Mouse (Mus musculus) adrenal gland, postnatal 10 days (tissue): ENCODE measurements around the gene Sgce. TPM values are rescaled to one million over a fixed set of nuclear protein-coding genes. Genes with fewer than 3 reads are reported as not detected.
"Not testable (repeated sequence)": the region's sequence is repeated elsewhere in the genome, so short reads cannot be mapped to it uniquely, and the experiment has no call there.

Experiments
- DNase-seq: peaks from one replicate; pipeline ENCODE4 v3.0.0; 2021; ENCODE audit warnings: mixed read lengths
- long read RNA-seq, 2 experiments: library from polyadenylated mRNA; stranded (forward); transcript quantifications; one replicate each; pipeline ENCODE4 v2.0.0; 2021
- total RNA-seq, 2 experiments: library from RNA; stranded (reverse); gene quantifications; 2 replicates each; pipeline ENCODE4 v1.2.3; 2021

Gene Sgce
- 10 to 100 TPM; 57.3 to 65.7 TPM for total RNA-seq
- long read RNA-seq, experiment 1, transcript Sgce-202 (10 exons, 1,547 nt) = minor isoform, 9 of 80 reads
- long read RNA-seq, experiment 1, transcript Sgce-205 (11 exons, 1,696 nt) = major isoform, 41 of 80 reads
- long read RNA-seq, experiment 1, transcript Sgce-204 (12 exons, 1,776 nt) = minor isoform, 6 of 80 reads
- long read RNA-seq, experiment 1, partial matches to known transcripts = 14 of 80 reads
- long read RNA-seq, experiment 1, other reads (novel, unspliced or antisense) = 7 of 80 reads
- long read RNA-seq, experiment 2, transcript Sgce-205 (11 exons, 1,696 nt) = major isoform, 21 of 39 reads
- long read RNA-seq, experiment 2, partial matches to known transcripts = 11 of 39 reads
- long read RNA-seq, experiment 2, other reads (novel, unspliced or antisense) = 2 of 39 reads

DNA sequence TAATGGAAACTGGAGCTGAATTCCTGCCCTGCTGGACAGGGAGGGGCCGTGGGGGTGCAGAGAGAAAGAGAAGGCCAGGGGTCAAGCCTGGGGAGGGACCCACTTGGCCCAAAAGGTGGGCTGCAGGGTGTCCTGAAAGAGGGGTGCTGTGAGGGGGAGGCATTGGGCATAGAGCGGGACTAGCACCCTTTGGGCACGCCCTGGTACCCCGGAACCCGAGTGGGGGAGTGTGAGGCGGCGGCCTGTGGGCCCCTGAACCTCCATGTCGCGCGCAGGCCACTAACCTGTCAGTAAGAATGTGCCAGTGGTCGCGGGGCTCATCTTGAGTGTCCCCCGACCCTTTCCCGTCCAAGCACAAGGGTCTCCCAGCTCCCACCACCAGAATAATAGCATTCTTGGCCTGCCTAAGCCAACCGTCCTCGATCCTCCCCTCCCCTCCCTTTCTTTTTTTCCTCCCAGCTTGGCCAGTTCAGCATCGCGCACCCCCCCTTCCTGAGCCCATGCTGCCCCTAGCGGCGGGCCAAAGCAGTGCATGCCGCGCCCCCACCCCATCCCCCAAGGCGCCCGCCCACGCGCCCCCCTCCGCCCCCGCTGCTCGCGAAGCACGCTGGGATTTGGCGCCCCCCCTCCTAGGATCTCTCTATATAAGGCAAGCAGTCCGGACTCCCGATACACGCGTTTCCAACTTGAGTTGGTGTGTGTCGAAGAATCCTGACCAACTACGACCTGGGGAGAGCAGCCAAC, at the start of gene Sgce, which contains the start of gene Peg10:
Gene Sgce, minus strand, starts transcription at position 512 of the 744 bp plus-strand sequence.
Gene Peg10, plus strand, starts transcription at position 611 of the 744 bp plus-strand sequence.
- DNase-seq = peak; percentile 90

DNA sequence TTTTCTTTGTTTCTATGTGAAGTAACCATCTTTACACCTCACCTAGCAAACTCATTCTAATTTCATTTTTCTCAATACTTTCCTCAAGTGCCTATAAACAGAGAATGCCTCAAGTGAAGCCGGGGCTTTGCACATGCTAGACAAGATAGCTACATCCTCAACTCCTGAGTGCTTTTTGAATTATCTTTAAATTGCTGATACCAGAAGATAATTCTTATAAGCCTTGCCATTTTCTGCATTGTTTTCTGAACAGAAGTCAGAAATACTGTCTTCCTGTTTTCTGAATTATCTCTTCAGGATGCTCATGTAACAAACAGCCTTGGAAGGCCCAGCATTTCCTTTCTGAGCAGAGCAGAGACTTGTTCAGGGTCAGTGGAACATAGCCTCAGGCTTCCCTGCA, 49.3 kb upstream of the Sgce start:
- DNase-seq = no peak

DNA sequence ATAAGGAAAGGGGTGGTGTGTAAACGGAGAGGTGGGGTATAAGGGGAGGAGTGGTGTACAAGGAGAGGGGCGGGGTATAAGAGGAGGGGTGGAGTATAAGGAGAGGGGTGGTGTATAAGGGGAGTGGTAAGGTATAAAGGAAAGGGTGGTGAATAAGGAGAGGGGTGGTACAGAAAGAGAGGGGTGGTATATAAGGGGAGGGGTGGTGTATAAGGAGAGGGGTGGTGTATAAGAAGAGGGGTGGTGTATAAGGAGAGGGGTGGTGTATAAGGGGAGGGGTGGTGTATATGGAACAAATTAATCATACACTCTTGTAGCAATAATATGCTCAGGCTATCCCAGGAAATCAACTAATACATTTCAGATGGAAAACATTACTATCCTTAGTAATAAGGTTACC, 15.2 kb upstream of the Sgce start:
- no peak for DNase-seq

DNA sequence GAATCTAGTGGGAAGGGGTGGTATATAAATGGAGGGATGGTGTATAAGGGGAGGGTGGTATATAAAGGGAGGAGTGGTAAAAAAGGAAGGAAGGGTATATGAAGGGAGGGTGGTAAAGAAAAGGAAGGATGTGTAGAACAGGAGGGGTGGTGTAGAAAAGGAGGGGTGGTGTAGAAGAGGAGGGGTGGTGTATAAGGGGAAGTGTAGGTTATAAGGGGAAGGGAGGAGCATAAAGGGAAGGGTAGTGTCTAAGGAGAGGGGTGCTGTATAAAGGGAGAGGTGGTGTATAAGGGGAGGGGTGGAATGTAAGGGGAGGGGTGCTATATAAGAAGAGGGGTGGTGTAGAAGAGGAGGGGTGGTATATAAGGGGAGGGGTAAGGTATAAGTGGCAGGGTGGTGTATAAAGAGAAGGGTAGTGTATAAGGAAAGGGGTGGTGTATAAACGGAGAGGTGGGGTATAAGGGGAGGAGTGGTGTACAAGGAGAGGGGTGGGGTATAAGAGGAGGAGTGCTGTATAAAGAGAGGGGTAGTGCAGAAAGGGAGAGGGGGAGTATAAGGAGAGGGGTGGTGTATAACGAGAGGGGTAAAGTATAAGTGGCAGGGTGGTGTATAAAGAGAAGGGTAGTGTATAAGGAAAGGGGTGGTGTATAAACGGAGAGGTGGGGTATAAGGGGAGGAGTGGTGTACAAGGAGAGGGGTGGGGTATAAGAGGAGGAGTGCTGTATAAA, 14.6 kb upstream of the Sgce start:
- DNase-seq = not testable (repeated sequence)

DNA sequence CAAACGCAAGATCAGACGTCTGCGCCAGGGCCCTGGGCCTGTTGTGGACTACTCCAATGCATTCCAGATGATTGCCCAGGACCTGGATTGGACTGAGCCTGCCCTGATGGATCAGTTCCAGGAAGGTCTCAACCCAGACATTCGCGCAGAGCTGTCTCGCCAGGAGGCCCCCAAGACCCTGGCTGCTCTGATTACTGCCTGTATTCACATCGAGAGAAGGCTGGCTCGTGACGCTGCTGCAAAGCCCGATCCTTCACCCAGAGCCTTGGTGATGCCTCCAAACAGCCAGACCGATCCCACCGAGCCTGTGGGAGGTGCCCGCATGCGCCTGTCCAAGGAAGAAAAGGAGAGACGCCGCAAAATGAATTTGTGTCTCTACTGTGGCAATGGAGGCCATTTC, 7.9 kb upstream of the Sgce start:
- DNase-seq = no peak

DNA sequence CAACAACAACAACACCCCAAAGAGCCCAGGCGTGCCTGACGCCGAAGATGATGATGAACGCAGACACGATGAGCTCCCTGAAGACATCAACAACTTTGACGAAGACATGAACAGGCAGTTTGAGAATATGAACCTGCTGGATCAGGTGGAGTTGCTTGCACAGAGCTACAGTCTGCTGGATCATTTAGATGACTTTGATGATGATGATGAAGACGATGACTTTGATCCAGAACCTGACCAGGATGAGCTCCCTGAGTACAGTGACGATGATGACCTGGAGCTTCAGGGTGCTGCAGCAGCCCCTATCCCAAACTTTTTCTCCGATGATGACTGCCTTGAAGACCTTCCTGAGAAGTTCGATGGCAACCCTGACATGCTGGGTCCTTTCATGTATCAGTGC, 7.3 kb upstream of the Sgce start:
- DNase-seq = no peak

DNA sequence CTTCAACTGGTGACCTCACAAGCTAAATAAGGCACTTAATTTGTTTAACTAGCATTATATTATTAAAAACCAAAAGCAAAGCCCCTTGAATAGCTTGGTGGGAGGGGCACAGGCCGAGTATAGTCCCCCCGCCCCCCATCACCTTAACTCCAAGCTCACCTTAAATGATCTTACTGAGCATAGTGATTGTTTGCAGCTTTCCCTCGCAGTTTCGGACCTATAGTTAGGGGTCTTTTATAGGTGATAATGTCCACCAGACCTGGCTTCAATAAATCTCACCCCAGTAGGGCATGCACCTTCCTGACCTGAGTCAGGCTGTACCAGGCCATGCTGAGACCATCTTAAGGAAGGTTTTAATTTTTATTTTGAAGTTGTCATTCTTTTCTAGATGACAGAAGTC, 4.3 kb upstream of the Sgce start:
- DNase-seq = no peak

DNA sequence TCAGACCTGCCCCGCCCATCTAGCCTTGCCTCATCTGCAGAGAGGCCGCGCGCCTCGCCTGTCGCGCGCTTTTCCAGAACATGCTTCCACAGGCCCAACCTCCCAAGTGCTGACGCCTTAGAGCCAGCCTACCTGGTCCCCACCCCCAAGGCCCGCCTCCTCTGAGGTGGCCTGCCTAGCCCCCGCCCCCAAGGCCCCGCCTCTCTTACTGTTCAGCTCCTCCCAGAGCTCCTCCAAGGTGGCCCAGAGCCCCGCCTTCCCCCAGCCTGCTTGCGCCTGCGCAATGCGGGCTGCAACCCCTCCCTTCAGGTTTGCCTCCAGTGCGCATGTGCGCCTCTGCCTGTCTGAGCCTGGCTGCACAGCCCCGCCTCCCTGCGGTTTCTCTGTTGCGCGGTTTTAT, 2.1 kb upstream of the Sgce start:
- peak; percentile 97 for DNase-seq

DNA sequence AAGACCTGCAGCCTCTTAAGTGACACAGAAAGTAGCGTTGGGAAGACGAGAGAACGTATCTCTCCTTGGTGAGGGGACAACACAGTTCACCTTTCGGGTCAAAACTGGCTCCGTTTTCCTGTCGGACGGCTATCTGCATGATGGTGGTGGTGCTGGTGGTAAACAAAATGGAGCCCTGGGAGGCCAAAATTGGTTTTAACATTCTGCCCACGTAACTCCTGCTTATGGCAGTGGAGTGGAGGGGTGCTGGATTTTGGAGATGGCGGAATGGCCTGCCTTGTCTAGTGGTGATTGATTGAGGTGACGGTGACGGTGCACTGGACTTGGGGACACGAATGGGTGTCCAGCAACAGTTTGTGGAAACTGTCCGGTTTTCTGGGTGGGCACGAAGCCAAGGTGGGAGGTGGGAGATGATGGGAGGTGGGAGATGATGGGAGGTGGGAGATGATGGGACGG, 1.5 kb upstream of the Sgce start:
- peak; percentile 74 for DNase-seq

DNA sequence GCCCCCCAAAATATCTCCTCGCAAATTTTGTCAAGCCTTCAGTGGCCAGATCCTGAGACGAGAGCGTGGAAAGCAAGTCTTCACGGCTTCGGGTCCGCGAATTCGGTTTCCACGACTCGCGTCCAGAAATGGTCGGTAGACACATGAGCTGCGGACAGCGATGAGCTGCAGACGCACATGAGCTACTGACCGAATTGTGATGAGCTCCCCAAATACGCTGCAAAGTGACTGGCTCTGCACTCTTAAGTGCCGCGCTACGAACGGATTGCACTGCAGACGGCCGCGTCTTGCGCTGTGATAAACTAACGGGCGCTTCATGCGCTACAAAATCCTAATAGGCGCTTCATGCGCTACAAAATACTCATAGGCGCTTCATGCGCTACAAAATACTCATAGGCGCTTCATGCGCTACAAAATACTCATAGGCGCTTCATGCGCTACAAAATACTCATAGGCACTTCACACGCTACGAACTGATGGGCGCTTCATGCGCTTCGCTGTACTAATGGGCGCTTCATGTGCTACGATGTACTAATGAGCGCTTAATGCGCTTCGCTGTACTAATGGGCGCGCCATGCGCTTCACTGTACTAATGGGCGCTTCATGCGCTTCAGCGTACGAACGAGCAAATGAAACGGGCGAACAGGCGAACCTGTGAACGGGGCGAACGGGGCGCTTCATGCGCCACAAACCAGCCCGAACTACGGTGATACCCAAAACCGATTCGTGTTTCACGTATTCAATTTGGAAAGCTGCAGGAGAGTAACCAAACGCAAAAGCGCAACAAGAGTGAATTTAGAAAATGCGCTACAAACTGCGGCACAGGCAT, 884 bp upstream of the Sgce start:
- peak; percentile 41 for DNase-seq

DNA sequence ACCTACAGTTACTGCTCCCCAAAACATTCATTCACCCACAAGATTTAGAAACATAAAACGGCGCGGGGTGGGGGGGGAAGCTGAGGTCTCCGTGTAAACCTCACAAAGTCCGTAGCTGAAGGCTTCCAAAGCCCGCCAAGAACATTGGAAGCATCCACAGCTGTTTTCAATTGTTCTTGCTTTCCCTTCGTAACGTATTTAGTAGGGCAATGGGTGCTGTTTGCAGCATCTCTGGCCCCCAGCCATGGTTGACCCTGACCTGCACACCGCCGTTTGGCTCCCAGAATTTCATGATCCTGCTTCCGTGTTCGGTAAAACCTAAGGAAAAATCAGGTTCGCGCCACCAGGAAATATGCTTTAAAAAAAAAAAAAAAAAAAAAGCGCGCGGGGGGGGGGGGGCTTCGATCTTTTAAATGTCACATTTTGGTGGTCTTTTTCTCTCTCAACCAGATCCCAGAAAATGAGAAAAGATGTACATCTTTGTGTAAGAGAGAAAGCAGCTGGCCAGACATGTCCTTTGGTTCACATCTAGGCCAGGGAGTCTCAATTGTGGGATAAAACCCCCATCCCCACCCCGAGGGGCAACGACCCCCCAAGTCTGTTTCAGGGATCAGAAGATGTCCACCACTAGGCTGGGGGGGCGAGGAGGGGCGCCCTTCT, 841 bp downstream of the Sgce start:
- DNase-seq = peak; percentile 67

DNA sequence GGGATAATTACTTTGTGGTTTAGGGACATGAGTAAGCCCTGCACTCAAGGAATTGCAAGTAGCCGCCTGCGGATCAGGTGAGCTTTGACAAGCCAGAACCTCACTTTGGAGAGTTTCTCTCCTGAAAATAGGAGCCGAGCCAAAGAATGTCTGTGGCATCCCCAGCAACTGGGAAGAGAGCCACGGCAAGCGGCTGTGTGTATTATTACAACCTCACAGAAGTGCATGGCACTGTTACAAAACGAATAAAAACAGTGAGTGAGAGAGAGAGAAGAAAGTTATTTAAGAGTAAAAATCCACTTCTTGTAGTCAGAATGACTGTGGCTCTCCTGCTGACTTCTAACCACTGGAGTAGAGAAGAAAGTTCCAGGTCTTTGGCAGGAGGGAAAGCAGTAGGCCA, 6.5 kb downstream of the Sgce start:
- peak; percentile 54 for DNase-seq

DNA sequence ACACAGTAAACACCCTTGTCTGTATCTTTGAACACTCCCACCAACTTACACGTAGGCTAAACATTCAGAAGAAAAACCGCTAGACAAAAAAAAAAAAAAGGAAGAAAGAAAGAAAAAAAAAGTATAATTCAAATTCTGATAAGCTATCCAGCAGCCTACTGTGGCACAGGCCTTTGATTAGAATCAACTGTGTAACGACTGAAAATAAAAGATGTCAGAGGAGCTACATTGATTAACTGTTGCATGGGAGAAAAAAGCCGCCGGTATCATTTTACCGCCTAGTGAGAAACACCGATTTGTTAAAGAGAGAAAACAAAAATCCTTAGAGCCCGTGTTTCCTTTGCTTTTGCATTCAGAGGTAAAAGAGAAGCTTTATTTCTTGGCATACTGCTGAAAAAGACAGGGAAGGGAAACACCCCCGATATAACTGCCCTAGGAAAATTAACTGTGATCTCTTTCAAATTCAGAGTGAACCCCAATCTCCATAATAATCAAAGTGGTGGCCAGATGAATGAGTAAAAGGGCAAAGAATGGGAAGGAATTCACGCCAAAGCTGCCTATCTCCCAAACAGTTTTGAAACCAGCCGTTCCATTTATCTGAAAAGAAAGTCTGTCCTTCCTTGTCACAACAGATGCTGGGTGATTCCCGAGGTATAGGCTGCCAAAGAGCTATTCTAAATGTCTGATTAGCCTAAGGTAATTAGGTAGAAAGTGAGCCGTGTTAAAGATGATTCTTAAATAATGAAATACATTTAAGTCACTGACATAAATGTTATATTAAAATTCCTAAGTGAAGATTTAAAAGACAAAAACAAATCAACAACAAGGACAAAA, 7.3 kb downstream of the Sgce start:
- DNase-seq = no peak

DNA sequence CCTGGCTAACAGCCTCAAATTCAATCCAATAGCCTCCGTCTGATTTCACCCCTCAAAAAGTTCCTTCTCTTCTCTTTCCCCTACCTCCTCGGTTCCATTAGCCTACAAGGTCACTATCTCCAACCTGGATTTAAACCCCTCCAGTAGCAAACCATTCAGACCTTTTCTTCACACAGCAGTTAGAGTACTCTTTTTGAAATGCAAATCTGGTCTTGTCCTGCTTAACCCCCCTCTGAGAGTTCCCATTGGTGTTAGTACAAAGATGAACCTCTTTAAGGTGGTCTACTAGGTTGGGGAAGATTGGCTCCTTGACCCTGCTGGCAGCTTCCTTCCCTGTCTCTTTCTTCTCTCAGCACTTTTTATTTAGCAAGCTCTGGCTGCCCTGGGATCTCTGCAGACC, 8.3 kb downstream of the Sgce start:
- no peak for DNase-seq

DNA sequence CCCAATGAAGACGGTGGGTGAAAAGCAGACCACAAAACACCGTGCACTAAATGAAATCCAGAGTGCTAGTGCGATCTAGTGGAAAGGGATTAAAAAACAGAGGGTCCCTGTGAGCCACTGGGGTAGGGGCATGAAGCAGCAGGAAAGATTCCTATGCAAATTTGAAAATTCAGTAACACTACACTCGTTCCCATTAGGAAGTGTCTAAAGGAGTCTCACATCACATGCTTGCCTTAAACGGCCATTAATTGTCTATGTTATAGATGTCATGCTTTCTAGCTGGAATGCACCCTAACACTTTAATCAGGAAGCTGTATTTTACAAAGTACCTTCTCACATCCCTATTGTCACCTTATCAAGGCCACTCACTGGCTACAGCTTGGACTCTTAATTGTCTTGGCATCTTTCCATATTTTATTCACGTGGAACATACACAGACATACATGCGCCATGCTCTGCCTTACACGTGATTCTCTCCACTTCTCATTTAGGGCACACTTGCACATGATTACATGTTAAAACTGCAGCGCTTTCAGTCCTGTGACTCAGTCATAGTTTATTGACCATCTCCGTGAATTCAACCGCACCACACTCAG, 8.9 kb downstream of the Sgce start:
- no peak for DNase-seq

DNA sequence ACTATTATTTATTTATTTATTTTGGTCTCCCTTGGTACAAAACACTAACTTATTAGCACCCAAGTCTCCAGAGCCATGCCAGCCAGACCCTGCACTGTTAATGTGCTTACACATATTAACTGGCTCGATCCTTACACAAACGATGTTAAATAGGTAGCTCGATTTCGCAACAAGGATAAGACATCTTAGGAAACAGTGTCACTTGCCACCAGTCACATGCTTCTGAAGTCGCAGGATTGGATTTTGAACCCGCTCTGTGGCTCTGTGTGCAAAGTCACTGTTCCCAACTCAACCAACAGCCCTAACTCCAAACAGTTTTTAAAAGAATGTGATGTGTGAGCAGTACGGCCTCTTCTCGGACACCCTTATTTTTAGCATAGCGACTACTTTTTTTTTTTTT, 10.6 kb downstream of the Sgce start:
- no peak for DNase-seq

DNA sequence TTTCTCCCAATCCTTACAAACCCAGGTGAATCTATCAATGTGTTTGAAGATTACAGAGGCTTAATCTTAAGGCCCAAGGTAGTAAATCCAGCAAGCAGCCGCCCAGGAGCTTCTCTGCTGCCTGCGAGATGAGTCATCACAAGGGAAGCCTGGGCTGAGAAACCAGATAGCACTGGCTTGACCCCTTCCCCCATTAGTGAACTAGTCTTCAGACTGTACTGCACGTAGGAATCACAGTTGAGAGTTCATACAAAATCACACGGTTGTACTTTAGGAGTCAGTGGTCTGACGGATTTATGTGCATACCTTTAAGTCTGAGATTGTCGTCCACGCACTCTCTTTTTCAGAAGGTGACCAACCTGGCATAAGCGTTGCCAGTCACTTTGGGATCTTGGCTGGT, 13.8 kb downstream of the Sgce start:
- DNase-seq = no peak

DNA sequence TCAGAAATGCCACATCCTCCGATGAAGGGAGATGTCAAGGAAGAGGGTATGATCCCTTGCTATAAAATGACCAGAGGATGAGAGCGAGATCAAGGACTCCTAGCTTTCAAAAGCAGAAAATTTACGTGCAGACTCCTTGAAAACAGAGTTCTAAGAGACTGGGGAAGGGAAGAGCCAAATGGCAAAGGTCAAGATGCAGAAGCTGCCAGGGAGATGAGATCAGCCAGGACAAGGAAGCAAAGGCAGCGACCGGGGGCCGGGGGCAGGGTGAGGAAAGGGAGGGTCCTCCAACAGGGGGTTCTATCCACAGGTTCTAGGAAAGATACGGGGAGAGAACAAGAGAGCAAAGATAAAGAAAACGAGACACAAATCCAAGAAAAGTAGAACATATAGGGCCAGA, 15.3 kb downstream of the Sgce start:
- no peak for DNase-seq

DNA sequence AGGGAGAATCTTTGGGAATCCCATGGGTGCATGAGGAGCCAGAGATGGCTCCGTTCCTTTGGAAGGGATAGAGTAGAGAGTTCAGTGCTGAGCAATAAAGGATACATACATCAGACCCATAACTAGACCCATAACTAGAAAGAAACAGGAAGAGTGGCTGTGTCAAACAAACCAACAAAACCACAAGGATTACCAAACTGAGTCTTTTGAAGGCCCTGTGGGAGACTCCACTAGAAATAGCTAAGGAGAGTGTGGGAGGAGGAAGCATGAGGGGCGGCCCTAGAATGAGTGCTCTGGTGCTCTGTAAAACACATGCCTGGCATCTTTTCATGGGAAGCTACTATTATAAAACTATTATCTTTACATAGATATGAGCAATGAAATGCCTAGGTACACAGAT, 18.7 kb downstream of the Sgce start:
- no peak for DNase-seq
